Mouse (Mus musculus) midbrain, embryonic 14.5 days (tissue): ENCODE measurements around the gene Calm3. TPM values are rescaled to one million over a fixed set of nuclear protein-coding genes. Genes with fewer than 3 reads are reported as not detected.

ENCODE experiments used
- ATAC-seq: fragments of 200-750 bp; cut with Nextera tagmentation; 2 replicates; pipeline ENCODE4 v1.8.0; 2017; ENCODE audit warnings: moderate number of reproducible peaks, moderate library complexity; ENCODE audit not compliant: low FRiP score, low TSS enrichment
- DNase-seq: peaks from one replicate; pipeline ENCODE4 v3.0.0-alpha.2; 2015
- H3K27ac ChIP-seq: fragments of 300-500 bp; sonication (generic); replicated peaks from 2 replicates; pipeline ENCODE4 v1.5.1; 2014; ENCODE audit warnings: mild to moderate bottlenecking, low read depth, low read length, moderate library complexity
- H3K27me3 ChIP-seq: fragments of 300-500 bp; sonication (generic); 2 replicates; pipeline ENCODE4 v1.6.1; 2014; ENCODE audit warnings: low read length, control low read depth, mixed read lengths; ENCODE audit not compliant: control insufficient read depth, insufficient read depth
- H3K36me3 ChIP-seq: fragments of 300-500 bp; sonication (generic); 2 replicates; pipeline ENCODE4 v1.6.1; 2014; ENCODE audit warnings: low read length, control low read depth; ENCODE audit not compliant: control insufficient read depth, insufficient read depth
- H3K4me1 ChIP-seq: fragments of 300-500 bp; sonication (generic); 2 replicates; pipeline ENCODE4 v1.6.1; 2014; ENCODE audit warnings: mild to moderate bottlenecking, antibody characterized with exemption, low read length, control low read depth; ENCODE audit not compliant: control insufficient read depth, insufficient read depth
- H3K4me2 ChIP-seq: fragments of 300-500 bp; sonication (generic); 2 replicates; pipeline ENCODE4 v1.6.1; 2014; ENCODE audit warnings: mild to moderate bottlenecking, low read length, moderate library complexity
- H3K4me3 ChIP-seq: fragments of 300-500 bp; sonication (generic); replicated peaks from 2 replicates; pipeline ENCODE4 v1.5.1; 2014; ENCODE audit warnings: low read depth, low read length
- H3K9ac ChIP-seq: fragments of 300-500 bp; sonication (generic); replicated peaks from 2 replicates; pipeline ENCODE4 v1.6.1; 2014; ENCODE audit warnings: mild to moderate bottlenecking, low read length, moderate library complexity
- H3K9me3 ChIP-seq: fragments of 300-500 bp; sonication (generic); 2 replicates; pipeline ENCODE4 v1.6.1; 2016; ENCODE audit warnings: low read length, control low read depth, mixed read lengths; ENCODE audit not compliant: control insufficient read depth
- WGBS: fragments of 180-500 bp; shearing (Covaris S2); extraction: QIAGEN DNeasy Blood & Tissue Kit; methylation state at CpG from one replicate; pipeline ENCODE4 v1.1.7; 2014; 5-methylcytosine and 5-hydroxymethylcytosine counted together
- polyA plus RNA-seq: library from polyadenylated mRNA; unstranded; fragments of >200 nt; fragmentation: Nextera tagmentation; extraction: Ambion mirVana; gene quantifications from 2 replicates; pipeline ENCODE4 v1.2.1, GENCODE M21; 2014

Gene Calm3
- polyA plus RNA-seq, 1 experiment from 2014 or later = 494 TPM

- Histone ChIP-seq H3K4me3 (no peak overlapping the region), H3K27me3 (no peaks in the 10 kb centered on the region), H3K4me1 (peaks cover 14% of the 10 kb centered on the region), H3K4me2 (no peak overlapping the region), H3K9ac (no peak overlapping the region), H3K27ac (no peak overlapping the region), H3K9me3 (no peaks in the 10 kb centered on the region), H3K36me3 (no peaks in the 10 kb centered on the region)
- DNase-seq = peak; percentile 89
- 7% methylated on average over 1 of the region's 1 CpGs for WGBS
- no peak for ATAC-seq
These were observed 6.9 kb upstream of the Calm3 start for GRCm38 (mm10) chr7:16930850-16931249.

- H3K36me3 ChIP-seq = no peaks in the 10 kb centered on the region
- DNase-seq (no peak), ATAC-seq (no peak)
- H3K9me3 ChIP-seq = no peaks in the 10 kb centered on the region
- no peaks in the 10 kb centered on the region for H3K27me3 ChIP-seq
- no peak overlapping the region for H3K4me3 ChIP-seq
- H3K4me1 ChIP-seq = peaks cover 9% of the 10 kb centered on the region
- no peak overlapping the region for H3K27ac ChIP-seq
- no peak overlapping the region for H3K4me2 ChIP-seq
- no peak overlapping the region for H3K9ac ChIP-seq
- 46% methylated on average over 2 of the region's 2 CpGs for WGBS
These were observed 4.4 kb upstream of the Calm3 start for GRCm38 (mm10) chr7:16928341-16928740.

- Histone ChIP-seq H3K27ac (peak overlapping the region; percentile 93), H3K4me2 (peak overlapping the region; percentile 98), H3K9me3 (no peaks in the 10 kb centered on the region), H3K36me3 (peaks cover 23% of the 10 kb centered on the region), H3K4me1 (peaks cover 32% of the 10 kb centered on the region), H3K9ac (peak overlapping the region; percentile 98), H3K4me3 (peak overlapping the region; percentile 96), H3K27me3 (no peaks in the 10 kb centered on the region)
- DNase-seq (no peak), ATAC-seq (no peak)
- under 1% methylated on average over 57 of the region's 57 CpGs for WGBS
These were observed 454 bp downstream of the Calm3 start for GRCm38 (mm10) chr7:16923283-16924036.

- H3K9ac ChIP-seq = peak overlapping the region; percentile 98
- H3K4me1 ChIP-seq = peaks cover 32% of the 10 kb centered on the region
- H3K27ac ChIP-seq = peak overlapping the region; percentile 93
- H3K27me3 ChIP-seq = no peaks in the 10 kb centered on the region
- ATAC-seq = no peak
- peak overlapping the region; percentile 96 for H3K4me3 ChIP-seq
- peak overlapping the region; percentile 98 for H3K4me2 ChIP-seq
- DNase-seq = no peak
- H3K9me3 ChIP-seq = no peaks in the 10 kb centered on the region
- 36% methylated on average over 10 of the region's 10 CpGs for WGBS
- H3K36me3 ChIP-seq = peaks cover 32% of the 10 kb centered on the region
These were observed 1.4 kb downstream of the Calm3 start for GRCm38 (mm10) chr7:16922360-16922973.

- DNase-seq (no peak), ATAC-seq (no peak)
- peak overlapping the region; percentile 93 for H3K27ac ChIP-seq
- no peaks in the 10 kb centered on the region for H3K27me3 ChIP-seq
- peak overlapping the region; percentile 96 for H3K4me3 ChIP-seq
- H3K36me3 ChIP-seq = peaks cover 38% of the 10 kb centered on the region
- H3K9ac ChIP-seq = peak overlapping the region; percentile 98
- 34% methylated on average over 6 of the region's 6 CpGs for WGBS
- peak overlapping the region; percentile 98 for H3K4me2 ChIP-seq
- peaks cover 32% of the 10 kb centered on the region for H3K4me1 ChIP-seq
- no peaks in the 10 kb centered on the region for H3K9me3 ChIP-seq
These were observed 2.0 kb downstream of the Calm3 start for GRCm38 (mm10) chr7:16921881-16922335.

- ATAC-seq (no peak), DNase-seq (no peak)
- H3K9ac ChIP-seq = peak overlapping the region; percentile 98
- peaks cover 46% of the 10 kb centered on the region for H3K36me3 ChIP-seq
- WGBS = 32% methylated on average over 21 of the region's 21 CpGs
- peak overlapping the region; percentile 96 for H3K4me3 ChIP-seq
- H3K9me3 ChIP-seq = no peaks in the 10 kb centered on the region
- H3K4me2 ChIP-seq = peak overlapping the region; percentile 98
- H3K27ac ChIP-seq = peak overlapping the region; percentile 93
- peaks cover 32% of the 10 kb centered on the region for H3K4me1 ChIP-seq
- H3K27me3 ChIP-seq = no peaks in the 10 kb centered on the region
These were observed 2.8 kb downstream of the Calm3 start for GRCm38 (mm10) chr7:16920818-16921791.

- peaks cover 56% of the 10 kb centered on the region for H3K36me3 ChIP-seq
These were observed 3.7 kb downstream of the Calm3 start for GRCm38 (mm10) chr7:16920150-16920579.

More at GRCm38 (mm10) chr7:16920150-16920579, 3.7 kb downstream of the Calm3 start:
- DNase-seq (no peak), ATAC-seq (no peak)
- H3K4me3 ChIP-seq = no peak overlapping the region; the same call in 1 of the 2 replicates
- no peaks in the 10 kb centered on the region for H3K9me3 ChIP-seq
- WGBS = 81% methylated on average over 7 of the region's 7 CpGs
- peak overlapping the region; percentile 98 for H3K4me2 ChIP-seq
- peak overlapping the region; percentile 40; the same call in 1 of the 2 replicates for H3K9ac ChIP-seq
- H3K27ac ChIP-seq = peak overlapping the region; percentile 20; the same call in 1 of the 2 replicates
- peaks cover 32% of the 10 kb centered on the region for H3K4me1 ChIP-seq
- H3K27me3 ChIP-seq = no peaks in the 10 kb centered on the region
